Mouse (Mus musculus) R1 (cell line): Measurements from ENCODE around the gene Dnase2b.
A peak's percentile ranks its signal among the peaks of the same experiment; 100 is the strongest.

Experiments used
- DNase-seq: peaks from one replicate; pipeline ENCODE4 v3.0.0-alpha.2; 2018; ENCODE audit warnings: low read depth, low spot score

Dnase2b gene

DNA sequence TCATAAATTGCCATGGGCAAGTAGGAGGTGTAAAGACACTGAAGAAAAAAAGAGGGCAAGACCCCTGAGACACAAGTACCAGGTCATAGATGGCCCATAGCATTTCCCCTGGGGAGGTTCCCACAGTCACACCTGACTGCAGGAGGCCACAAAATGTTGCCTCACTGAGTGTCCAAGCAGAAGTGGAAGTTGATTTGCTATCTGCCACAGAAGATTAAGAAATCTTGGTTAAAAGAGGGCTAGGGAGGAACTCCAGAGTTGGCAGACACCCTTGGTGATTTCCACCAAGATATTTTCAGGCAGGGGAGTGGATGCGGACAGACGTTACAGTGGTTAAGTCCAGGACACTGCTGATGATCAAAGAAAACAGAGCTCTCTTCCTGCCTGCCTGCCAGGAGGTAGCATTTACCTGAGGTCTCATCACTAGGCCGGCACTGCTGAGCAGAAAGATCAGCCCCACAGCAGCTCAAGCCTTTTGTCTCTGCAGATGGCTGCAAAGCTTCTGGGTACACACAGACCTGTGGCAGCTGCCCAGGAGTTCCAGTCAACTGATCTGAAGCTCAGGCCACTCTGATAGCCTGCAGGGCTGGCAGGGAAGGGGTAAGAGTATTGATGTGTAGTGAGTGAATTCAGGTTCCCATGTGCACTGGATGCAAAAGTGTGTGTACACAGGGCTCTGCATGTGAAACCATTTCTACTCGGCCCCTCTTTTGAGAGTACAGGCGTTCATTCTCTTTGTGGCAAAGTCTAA, 1.3 kb upstream of the Dnase2b start:
- no peak for DNase-seq

GRCm38 (mm10) chr3:146611821-146612220, 3.6 kb downstream of the Dnase2b start:
- no peak for DNase-seq

GRCm38 (mm10) chr3:146611261-146611660, 4.1 kb downstream of the Dnase2b start:
- peak; percentile 68 for DNase-seq

GRCm38 (mm10) chr3:146610322-146610721, 5.1 kb downstream of the Dnase2b start:
- DNase-seq: no peak

DNA sequence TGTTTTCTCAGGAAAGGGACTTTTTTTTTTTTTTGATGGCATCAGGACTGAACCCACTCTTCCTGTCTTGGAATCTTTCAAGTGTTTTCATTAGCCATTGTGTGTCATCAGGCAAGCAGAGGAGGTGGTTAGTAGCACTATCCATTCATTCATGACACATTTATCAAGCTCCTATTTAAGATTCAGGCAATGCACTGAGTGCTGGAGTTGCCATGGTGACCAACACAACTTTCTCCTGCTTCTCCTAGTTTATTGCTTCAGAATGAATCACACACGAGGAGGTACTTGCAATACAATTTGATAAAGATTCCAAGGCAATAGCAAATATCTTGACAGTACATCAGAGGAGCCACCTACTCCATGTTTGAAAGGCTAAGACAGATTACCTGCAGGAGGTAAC, 8.0 kb downstream of the Dnase2b start:
- DNase-seq: no peak

DNA sequence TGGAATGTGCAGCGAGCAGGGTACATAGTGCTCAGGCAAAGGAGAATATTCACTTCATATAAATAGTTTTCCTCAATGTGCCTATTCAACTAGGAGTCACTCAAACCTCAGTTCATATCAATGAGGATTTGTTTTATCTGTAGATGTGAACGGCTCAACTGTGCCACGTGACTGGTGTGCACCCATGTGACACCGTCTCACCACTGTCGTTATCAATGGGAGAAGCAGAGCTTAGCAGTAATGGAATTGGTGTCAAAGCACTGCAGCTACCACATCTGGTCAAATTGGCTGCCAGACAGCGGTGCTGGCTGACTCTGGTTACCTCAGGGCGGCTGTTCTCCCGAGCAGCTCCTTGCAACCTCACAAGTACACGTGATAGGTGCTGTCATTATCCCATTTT, 10.7 kb downstream of the Dnase2b start:
- DNase-seq: no peak

DNA sequence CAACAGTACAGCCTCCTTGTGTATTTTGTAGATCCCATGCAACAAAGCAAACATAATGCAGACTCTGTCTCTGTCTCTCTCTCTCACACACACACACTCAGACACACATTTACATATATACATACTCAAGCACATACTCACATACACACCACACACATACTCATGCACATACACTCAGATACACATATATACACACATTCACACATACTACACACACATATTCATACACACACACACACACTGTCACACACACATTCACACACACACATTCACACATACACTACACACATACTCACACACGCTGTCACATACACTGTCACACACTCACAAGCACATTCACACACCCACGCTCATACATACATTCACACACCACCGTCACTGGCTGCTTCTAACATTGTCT, 12.9 kb downstream of the Dnase2b start:
- no peak for DNase-seq

DNA sequence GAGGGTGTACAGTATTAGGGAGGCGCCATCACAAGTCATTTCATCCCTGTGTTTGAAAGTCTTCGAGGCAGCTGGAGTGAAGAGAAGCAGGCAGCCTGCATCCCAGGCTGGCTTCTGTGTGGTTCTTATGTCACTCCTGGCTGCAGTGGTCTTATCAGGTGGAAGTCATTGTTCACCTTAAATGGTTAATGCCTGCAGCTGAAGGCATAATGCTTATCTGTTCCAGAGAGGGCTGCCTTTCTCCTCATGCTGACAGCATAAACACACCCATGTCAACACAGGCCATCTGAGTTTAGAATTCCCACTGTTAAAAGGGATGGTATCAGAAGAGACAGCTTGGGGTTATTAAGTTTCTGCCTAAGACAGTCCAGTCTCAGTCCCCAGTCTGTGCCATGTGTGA, 14.2 kb downstream of the Dnase2b start:
- DNase-seq: peak; percentile 6

GRCm38 (mm10) chr3:146599198-146599900, 16.0 kb downstream of the Dnase2b start:
- no peak for DNase-seq

- no peak for DNase-seq
Measured at GRCm38 (mm10) chr3:146598411-146598810, 17.0 kb downstream of the Dnase2b start.

- no peak for DNase-seq
Measured at GRCm38 (mm10) chr3:146596864-146597263, 18.5 kb downstream of the Dnase2b start.

- no peak for DNase-seq
Measured at GRCm38 (mm10) chr3:146596387-146596786, 19.0 kb downstream of the Dnase2b start.

DNA sequence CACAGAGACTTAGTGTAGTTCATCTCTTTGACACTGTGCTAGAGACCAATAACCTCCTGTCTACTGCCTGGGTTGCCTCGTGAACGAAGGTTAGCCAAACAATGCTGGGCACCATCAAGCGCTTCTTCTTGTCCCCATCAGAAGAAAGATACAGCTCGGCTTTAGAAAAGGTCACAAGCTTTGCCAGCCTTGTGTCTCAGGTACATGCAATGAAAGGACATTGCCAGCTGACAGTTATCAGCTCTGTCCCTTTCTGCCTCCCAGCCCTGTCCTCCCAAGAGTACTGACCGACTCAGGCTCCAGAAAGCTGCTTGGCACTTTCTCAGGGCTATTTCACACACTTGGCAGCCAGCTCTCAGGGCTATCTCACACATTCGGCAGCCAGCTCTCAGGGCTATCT, 20.0 kb downstream of the Dnase2b start:
- no peak for DNase-seq

GRCm38 (mm10) chr3:146591601-146592000, 23.8 kb downstream of the Dnase2b start:
- no peak for DNase-seq

DNA sequence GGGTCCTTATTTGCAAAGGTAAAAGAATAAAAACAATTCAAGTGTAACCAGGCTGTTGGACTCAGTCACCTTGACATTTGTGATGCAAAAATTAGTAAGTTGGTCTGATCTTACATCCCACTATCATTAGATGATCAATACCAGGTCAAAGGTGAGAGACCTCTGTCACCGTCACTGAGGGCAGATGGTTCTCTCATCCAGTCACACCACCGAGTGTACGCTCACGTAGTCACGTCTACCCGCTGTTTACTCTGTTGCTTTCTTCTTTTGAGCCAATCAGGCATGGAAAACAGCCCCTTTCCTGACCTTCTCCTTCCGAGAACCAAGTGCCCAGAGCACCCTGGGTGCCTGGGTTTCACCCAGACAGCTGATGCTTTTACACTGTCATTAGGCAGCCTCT, 24.2 kb downstream of the Dnase2b start:
- no peak for DNase-seq

DNA sequence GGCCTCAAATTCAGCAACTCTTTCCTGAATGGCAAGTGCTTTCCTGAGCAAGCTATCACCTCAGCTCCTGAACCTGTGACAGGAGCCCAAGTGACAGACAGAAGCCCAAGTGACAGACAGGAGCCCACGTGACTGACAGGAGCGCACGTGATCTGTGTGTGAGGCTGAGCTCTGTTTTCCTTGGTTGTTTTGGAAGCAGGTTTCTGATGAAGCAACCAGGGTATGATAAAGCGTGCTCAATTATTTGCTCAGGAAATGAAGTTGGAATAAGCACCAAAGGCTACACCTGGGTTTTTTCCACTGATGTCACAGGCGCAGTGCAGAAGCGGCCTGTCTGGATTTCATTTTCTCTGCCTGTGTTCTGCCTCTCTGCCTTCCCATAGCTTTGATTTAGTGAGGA, 25.9 kb downstream of the Dnase2b start:
- no peak for DNase-seq

GRCm38 (mm10) chr3:146586616-146587015, 28.8 kb downstream of the Dnase2b start:
- DNase-seq: peak; percentile 76

GRCm38 (mm10) chr3:146583908-146584307, 31.5 kb downstream of the Dnase2b start:
- DNase-seq: no peak

DNA sequence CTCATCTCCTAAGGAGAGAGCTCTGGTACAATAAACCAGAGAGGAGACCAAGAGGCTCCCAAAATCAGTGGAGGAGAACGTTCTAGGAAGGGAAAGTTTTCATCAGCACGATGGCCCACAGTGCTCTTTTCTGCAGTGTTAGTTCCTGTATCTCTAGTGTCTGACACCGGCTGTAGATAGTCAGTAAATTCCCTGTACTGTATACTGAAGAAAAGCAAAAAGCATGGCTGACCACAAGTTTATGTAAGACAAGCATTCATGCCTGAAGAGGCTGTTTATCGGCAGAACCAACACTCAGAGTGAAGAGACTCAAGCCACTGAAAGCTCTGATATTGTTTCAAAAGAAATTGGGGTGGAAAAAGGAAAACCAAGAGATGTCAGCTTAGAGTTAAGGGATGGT, 31.9 kb downstream of the Dnase2b start:
- DNase-seq: no peak

DNA sequence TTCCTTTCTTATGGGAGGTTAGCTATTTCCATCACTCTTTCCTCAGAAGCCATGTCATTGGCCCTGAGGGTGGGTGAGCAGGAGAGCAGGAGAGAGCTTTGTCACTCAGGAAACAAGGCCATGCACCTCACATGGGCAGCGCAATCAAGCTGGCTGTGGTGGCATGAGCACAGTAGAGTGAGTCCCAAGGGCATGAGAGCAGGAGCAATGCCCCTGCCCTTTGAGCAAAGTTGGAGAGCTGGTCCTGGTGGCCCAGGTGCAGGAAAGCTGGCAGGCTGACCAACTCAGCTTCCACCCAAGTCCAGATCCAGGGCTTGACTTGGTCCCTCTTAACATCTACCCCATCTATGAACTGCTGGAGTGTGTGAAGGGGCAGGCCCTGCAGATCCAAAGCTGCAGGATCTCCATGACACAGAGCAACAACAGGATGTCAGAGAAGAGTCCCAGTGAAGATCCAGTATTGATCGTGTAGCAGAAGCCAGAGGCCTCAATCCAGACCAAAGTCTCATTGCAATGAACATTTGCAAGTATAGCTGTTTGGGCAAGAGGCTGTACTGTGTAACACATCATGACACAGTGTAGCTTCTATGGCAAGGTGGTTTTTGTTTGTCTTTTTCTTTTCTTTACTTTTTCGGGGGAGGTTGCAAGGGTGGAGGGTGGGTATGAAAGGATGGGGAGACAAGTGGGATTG, 35.2 kb downstream of the Dnase2b start:
- no peak for DNase-seq

DNA sequence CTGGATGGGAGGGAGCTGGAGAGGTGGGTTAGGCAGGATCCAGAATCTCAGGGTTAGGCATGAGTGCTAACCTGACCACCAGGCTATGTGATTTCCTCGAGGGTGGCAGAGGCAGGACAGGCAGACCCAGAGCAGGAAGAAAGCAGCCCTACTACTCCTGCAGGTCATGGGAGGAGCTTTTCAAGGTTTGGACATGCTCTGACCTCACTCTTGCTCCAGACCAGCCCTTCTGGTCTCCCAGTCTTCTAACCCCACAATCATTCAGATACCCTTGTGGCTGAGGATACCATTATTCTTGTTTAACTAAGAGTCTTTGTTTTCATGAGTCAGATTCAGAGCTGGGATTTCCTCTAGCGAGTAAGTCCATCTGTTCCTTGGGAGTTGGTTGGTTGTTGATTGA, 37.8 kb downstream of the Dnase2b start:
- DNase-seq: no peak

GRCm38 (mm10) chr3:146571341-146571740, 44.1 kb downstream of the Dnase2b start:
- no peak for DNase-seq

- no peak for DNase-seq
Measured at GRCm38 (mm10) chr3:146570939-146571338, 44.5 kb downstream of the Dnase2b start.
